Mouse (Mus musculus) heart, postnatal 0 days (tissue): Measurements from ENCODE around the gene Ccdc91.

ENCODE experiments used
- CTCF ChIP-seq: IDR thresholded peaks from 2 replicates; pipeline ENCODE4 v1.5.1; 2016; ENCODE audit warnings: antibody characterized with exemption, control low read depth, low read depth
- EP300 ChIP-seq: IDR thresholded peaks from 2 replicates; pipeline ENCODE4 v1.6.1; 2016; ENCODE audit warnings: antibody characterized with exemption, low read depth

DNA sequence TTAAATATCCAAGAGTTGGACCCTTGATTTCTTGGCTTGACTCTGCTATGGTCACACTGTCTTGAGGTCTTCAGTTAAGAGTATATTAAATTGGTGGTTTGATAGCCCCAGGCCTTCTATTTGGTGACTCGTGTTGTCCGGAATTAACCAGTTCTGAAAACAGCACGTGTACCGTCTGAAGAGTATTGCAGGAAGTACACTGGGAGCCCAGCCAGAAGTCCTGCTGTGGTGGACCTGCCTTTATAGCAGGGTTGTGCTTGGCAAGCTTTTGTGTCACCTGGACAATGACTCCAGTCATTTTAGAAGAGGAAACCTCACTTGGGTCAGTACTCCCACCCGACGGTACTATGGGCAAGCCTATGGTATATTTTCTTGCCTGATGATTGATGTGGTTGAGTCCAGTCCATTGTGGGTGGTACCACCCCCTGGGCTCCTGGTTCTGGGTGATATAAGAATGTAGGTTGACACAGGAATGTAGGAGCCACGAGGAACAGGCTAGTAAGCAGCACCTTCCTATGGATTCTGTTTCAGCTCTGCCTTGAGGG is 63.5 kb downstream of the Ccdc91 start:
- TF ChIP-seq CTCF (no peak), EP300 (no peak)
